Mouse (Mus musculus) activated CD4-positive, CD25-positive, alpha-beta regulatory T cell (primary cell): Measurements from ENCODE around the gene Rreb1. TPM values are rescaled to one million over a fixed set of nuclear protein-coding genes. Genes with fewer than 3 reads are reported as not detected.

Experiments
- polyA plus RNA-seq, 2 experiments: library from polyadenylated mRNA; unstranded; fragments of 100-300 nt; shearing (Covaris generic); gene quantifications; one replicate each; pipeline ENCODE4 v1.2.1; 2017

The Rreb1 gene
- 10 to 100 TPM; 10.9 to 13.4 TPM for polyA plus RNA-seq

DNA sequence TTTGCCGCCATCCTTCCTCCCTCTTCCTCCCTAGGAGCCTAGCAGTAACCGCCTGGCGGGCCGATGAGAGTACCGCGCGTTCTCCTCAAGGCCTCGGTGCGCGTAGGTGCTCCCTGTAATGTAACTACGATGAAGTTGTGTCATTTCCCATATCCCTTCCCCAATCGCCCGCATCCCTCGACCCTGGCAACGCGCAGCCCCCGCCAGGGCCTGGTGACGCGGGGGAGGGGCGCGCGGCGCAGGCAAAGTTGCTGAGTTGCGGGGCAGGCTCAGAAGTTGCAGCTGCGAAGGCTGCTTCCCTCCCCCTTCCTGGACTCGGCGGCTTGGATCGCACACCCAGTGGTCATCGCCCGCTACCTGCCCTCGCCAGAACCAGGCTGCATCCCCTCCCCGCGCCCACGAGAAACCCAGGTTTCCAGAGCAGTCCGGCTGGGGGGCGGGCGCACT is at the start of gene Rreb1:
TSS of gene Rreb1 (plus strand) at position 254 of the 447 bp plus-strand sequence.

DNA sequence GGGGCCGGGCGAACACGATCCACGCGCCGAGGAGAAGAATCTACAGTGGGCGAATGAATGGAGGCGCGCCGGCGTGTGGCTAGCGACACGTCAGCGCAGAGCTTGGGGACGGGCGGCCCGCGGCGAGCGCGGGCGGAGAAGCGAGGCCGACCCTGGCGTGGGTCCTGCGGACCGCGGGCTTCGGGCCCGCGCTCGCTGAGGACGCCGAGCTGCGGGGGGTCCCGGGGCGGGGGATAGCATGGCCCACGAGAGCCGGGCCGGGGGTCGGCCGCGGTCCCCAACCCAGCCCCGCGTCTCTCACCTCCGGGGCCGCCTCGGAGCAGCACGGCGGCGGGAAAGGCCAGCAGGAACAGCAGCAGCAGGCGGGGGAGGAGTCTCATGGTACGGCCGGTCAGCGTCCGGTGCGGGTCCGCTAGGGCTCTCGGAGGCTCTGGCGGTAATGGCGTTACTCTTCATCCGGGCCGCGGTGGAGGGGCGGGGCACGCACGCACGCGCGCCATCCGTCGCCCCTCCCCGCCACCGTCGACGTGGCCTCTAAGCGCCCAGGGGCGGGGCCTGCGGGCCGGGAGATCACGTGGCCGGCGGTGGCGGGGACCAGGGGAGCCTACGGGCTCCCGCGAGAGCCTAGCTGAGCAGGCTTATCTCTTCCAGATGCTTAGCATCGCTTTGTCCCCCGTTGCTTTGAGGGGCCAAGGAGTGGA is 215.7 kb downstream of the Rreb1 start, which contains the start of gene Ssr1:
TSS of gene Ssr1 (minus strand) at position 514 of the 701 bp plus-strand sequence.

Other genes with a start within 250 kb of the Rreb1 start
- gene Ssr1, start 215.8 kb downstream of the Rreb1 start, polyA plus RNA-seq, result 10 to 100 TPM; 53.6 to 75.1 TPM